Mouse (Mus musculus) adrenal gland, postnatal 4 days (tissue): ENCODE data around the gene Ccnd1. TPM values are rescaled to one million over a fixed set of nuclear protein-coding genes. Genes with fewer than 3 reads are reported as not detected.

Experiments used
- DNase-seq, 2 experiments: peaks; one replicate each; pipeline ENCODE4 v3.0.0; 2021 to 2022; ENCODE audit warnings: low spot score in 2 of 2, mixed read lengths in 2 of 2
- long read RNA-seq, 2 experiments: library from polyadenylated mRNA; stranded (forward); transcript quantifications; one replicate each; pipeline ENCODE4 v2.0.0; 2021
- total RNA-seq, 2 experiments: library from RNA; stranded (reverse); gene quantifications; 2 replicates each; pipeline ENCODE4 v1.2.3; 2021

The Ccnd1 gene
- total RNA-seq, result 100 to 1,000 TPM; 110 to 132 TPM
- long read RNA-seq, experiment 1, transcript Ccnd1-201 (5 exons, 3,740 nt), result major isoform, 13 of 29 reads
- long read RNA-seq, experiment 1, partial matches to known transcripts, result 2 of 29 reads
- long read RNA-seq, experiment 1, other reads (novel, unspliced or antisense), result 14 of 29 reads
- long read RNA-seq, experiment 2, transcript Ccnd1-201 (5 exons, 3,740 nt), result major isoform, 32 of 65 reads
- long read RNA-seq, experiment 2, partial matches to known transcripts, result 0 of 65 reads
- long read RNA-seq, experiment 2, other reads (novel, unspliced or antisense), result 33 of 65 reads

DNA sequence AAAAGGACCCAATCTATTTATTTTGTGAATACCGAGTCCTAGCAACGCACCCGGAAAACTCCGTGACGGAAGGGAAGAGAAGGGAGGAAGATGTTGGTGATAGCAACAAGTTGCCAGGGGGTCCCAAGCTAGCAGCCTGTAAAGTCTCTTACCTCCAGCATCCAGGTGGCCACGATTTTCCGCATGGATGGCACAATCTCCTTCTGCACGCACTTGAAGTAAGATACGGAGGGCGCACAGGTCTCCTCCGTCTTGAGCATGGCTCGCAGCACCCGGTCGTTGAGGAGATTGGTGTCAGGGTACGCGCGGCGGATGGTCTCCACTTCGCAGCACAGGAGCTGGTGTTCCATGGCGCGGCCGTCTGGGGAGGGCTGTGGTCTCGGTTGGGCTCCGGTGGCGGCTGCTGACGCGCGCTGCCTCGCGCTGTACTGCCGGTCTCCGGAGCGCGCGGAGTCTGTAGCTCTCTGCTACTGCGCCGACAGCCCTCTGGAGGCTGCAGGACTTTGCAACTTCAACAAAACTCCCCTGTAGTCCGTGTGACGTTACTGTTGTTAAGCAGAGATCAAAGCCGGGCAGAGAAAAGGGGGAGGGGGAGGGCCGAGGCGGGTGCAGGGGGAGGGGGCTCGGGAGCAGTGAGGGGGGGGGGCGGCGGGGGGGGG, at the start of gene Ccnd1:
Gene Ccnd1, minus strand, starts transcription at position 582 of the 659 bp plus-strand sequence.
- peak in 1 of 2 experiments; percentile 41 for DNase-seq

DNA sequence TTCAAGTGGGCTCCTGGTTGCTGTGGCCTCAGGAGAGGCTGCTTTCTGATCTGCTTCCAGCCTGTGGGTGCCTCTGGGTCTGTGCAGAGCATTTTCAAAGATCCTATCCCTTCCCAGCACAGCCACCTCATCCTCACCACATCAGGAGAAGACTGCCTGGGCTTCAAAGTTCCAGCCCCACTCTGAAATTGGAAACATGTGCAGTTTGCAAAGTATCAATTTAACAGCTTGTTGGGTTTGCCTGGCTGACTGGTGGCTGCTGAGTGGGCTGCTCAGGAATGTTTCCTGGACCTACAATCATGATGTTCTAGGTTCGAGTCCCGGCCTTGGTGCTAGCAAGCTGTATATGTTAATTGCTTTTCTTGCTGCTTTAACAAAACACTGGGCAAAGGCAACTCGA, 49.1 kb upstream of the Ccnd1 start:
- no peak for DNase-seq

DNA sequence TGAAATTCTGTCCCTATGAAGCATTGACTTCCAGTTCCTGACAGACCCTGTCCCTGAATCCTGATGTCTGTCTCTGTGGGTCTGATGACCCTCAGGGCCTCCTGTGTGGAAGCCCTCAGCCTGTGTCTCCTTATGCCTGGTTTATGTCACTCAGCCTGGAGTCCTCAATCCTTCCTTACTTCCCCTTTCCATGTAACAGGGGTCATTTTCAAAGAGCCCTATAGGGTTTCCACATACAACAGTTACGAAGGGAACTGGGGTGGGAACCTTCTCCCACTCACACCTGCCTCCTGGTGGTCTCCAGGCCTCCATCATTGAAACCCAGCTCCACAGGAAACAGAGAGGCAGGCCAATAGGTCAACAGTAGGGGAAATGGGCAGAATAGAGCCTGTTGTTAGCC, 45.4 kb upstream of the Ccnd1 start:
- DNase-seq, result no peak

DNA sequence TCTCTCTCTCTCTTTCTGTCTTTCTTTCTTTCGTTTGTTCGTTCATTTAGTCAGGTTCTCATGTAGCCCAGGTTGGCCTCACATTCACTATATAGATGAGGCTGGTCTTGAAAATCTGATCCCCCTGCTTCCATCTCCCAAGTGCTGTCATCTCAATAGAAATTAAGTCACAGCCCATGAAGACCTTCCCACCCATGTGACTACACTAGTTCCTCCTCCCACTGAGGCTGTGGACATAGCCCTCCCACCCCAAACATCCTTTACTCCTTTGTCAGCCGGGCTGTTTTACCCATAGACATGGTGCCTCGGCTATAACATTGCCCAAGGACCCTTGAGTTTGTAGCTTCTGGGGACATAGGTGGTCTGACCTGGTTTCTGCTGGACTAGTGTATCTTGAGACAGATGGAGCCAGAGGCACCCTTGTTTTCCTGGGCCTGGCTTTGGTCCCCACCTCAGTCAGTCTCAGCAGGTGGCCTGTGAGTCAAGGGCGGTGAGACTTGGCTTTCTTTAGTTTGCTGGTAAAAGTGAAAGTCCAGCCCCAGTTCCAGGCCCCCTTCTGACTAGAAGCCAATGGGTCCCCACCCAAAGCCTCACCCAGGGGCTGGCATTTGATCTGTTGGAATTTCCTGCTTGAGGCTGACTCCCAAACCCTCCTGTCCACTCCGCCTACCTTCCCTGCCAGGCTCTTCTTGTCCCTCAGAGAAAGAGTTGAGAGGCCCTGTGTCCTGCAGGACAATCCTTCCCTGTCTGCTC, 42.8 kb upstream of the Ccnd1 start:
- DNase-seq, result no peak

DNA sequence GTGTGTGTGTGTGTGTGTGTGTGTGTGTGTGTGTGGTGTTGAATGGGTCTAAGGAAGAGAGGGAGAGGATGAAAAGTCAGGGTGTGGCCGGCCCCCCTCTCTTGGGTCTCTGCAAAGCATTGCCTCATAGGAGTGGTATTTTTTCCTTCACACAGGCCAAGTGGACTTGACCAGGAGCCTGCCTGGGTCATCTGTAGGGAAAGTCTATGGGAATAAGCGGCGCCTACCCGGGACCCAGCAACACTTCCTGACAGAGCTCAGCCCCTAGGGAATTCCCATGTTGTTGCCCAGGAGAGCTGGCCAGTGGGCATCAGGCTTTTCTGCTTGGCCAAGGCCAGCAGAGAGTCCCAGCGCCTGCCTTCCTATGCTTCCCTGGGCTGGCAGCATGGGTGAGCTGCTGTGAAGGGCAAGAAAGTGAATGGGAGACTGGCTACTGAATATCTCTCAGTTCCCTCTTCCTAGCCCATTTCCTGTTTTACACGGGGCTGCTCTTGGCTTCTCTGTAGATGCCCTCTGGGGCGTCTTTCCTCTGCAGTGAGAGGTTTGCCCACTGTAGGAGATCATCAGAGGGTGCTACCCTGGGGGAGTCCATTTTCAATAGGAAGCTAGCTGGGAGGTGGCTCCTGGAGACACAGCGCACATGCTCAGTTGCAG, 41.8 kb upstream of the Ccnd1 start:
- DNase-seq, result no peak

DNA sequence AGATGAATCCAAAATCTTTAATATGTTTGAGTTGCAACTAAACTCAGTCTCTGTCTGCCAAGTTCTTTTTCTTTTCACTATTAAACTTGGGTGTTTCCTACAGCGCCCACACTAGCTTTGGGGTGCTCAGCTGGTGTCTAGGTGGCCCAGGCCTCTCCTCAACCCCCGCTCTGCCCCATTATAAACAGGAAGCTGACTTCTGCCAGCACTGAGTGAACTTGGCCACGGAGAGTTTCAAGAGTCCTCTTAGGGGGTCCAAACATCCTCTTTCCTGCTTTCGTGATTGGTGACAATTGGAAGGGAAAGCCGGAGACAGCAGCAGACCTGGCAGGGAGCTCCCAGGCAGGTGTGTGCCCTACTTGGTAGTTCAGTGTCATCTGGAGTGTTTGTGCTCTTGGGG, 40.1 kb upstream of the Ccnd1 start:
- DNase-seq, result no peak

DNA sequence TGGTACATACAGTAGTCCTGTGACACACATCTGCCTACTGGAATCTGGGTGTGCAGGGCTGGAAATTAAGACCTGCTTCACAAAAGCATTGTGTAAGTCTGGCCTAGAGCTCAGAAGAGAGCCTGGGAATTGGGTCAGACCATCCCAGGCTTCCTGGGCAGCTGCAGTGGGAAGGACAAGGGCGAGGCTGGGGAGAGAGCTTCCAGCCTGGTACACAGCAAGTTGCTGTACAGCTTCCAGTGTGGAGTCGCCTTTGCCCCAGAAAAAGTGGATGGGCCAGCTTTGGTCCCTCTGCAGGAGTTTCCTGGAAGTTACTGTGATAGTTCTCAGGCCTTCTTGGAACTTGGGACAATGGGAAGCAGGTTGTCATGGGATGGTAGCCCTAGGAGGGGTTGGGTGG, 37.4 kb upstream of the Ccnd1 start:
- no peak for DNase-seq

DNA sequence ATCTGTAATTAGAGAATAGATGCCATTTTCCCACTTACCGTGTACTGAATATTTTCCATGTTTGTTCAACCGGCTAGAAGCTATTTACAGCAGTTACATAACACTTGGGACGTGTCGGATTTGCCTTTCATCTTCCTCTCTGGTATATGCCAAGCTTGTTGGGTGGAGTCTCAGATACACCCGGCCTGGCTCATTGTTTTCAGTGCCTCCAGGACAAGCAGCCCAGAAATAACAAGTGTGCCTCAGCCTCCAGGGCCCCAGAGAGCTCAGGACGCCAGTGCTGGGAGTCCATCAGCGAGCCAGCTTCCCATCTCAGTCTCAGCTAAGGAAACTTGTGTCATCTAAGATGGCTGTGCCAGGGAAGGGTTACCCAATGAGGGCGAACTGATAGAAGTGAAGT, 33.7 kb upstream of the Ccnd1 start:
- DNase-seq, result no peak

DNA sequence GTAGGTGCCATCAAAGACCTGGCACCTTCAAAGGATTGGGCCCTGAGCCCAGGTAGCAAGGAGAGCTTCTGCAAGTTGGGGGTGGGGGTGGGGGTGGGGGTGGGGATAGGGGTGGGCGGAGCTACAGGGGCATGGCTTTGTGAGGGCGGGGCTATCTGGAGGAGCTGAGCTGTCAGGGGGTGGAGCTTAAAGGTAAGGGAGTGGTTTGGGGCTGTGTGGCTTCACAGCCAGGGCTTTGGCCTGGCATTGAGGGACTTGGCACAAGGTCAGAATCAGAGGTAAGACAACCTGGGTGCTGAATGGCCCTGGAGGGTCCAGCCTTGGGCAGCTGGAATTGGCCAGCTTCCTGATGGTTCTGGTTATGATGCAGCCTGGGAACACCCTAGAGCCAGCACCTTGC, 32.0 kb upstream of the Ccnd1 start:
- no peak for DNase-seq

DNA sequence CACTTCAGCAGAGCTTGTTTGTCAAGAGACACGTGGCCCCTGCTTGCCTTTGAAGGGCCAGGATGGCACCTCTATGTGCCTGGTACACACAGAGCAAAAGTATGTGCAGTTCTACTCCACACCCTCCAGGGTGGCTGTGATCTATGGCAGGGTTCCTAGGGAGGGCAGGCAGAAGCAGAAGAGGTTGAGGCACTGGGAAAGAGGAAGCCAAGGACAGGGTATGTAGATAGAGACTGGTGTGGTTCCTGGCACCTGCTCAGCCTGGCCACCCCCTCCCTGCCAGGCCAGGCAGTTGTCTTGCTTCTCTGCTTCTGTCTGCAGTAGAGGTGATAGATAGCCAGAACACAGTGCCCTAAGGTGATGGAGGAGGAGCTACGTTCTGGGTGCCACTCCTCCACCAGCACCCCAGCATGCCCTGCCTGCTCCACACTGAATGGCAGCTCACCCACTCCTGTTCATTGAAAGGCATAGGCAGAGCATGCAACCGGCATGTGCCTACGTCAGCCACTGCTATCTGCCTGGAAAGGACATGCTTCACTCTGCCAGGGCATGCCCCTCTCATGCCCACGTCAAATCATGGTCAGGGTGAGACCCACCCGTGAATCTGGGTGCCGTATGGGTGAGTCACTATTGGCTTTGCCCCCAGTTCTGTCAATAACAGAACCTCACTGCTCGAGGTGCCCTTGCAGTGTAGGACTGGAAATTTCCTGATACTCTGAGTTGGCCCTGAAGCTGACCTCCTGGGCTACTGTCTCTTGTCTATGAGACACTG, 31.5 kb upstream of the Ccnd1 start:
- no peak for DNase-seq

DNA sequence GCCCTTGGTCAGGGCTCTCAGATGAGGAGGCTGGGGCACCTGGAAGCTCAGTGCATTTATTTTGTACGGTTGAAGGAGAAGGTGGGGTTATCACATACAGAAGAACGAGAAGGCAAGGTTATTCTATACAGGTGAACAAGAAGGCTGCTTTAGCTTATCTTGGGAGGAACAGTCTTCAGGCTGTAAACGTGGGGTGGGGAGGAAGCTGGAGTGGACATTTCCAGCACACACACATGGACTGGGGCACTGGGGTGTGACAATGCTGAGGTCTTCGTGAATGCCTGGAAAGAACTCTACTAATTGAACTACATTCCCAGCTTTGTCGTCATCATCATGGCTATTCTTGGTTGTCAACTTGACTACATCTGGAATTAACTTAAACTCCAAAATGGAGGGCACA, 26.2 kb upstream of the Ccnd1 start:
- DNase-seq, result no peak

DNA sequence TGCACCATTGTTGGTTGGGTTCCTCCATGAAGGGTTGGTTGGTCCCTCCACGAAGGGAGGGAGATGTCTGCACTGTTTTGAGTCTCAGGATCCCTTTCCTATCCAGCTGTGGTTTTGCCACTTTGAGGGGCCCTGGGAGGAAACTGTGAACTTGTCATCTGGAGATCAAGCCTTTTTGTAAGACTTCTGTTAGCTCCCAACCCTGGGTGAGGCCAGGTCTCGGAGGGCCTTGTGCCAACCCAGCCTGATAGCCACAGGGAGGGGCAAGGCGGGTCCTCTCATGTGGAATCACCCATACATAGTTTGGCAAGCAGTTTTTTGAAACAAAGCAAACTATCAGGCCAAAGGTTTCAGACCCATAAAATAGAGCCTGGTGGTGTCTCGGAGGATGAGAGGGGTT, 24.6 kb upstream of the Ccnd1 start:
- no peak for DNase-seq

DNA sequence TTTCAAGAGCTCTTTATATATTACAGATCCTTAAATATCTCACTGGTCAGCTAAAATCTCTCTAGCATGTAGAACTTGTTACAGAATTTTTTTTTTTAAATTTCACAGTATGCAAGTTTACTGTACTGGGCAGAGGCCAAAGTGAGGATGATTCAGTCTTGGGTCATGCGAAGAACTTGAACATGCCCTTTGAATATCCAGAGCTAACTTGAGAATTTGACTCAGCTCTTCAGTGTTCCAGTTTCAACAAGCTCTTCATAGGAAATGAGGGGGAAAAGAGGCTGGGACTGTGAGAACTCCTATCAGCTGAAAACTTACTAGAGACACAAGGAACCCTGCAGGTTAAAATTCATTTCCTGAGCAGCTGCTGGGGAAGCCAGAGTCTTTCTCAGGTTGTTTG, 24.2 kb upstream of the Ccnd1 start:
- no peak for DNase-seq

DNA sequence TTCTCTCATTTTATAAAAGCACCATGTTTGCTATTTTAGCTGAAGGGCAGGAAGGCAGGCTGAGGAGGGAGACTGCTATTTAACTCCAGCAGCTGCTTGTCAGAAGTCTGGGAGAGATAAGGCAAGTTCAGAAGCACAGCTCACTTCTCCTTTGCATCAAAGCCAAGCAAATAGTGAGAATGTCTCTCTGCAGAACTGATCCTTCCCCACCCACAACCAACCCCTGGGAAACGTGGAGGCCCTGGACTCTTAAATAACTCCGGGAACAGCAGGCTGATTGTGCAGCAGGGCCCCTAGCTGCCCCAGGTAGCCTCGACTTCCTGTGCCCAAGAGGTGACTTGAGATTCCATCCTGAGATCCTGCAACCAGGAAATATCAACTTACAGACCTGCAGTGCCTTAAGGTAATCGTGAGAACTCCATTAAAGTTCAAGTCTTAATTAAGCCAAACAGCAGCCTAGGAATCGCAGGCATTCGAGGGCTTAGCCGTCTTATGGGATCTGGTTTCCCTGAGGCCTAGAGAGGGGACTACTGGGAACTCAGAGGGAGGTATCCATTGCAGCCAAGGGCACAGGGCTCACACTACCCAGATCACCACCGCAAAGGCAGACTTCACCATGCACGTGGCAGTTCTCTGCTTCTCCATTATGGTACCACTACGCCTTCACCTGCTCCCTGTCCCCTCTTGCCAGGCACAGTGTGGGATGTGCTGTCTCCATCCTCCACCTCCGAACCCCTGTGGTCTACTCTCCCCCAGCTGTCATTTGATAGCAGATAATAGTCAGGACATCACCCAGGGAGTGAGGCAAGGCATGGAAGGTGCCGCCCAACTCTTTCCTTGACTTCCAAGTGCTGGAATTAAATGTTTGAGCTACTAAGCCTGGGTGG, 19.0 kb upstream of the Ccnd1 start:
- DNase-seq, result no peak

DNA sequence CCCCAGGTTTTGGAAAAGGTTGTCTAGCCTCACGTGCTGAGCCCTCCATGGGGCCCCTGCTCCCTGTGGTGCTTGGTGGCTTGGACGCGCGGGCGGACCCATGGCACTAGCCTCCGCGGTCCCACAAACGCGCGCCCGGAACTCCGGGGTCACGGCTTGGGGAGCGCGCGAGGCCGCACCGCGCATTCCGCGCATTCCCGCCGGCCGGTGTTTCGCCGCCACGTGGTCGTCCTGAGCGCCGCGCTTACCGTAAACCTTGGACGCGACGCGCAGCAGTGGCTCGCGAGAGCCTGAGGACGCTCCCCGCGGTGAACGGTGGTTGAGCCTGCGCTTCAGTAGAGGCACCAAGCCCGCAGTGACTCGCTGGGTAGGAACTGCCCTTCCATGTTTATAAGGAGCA, 3.5 kb upstream of the Ccnd1 start:
- no peak for DNase-seq

DNA sequence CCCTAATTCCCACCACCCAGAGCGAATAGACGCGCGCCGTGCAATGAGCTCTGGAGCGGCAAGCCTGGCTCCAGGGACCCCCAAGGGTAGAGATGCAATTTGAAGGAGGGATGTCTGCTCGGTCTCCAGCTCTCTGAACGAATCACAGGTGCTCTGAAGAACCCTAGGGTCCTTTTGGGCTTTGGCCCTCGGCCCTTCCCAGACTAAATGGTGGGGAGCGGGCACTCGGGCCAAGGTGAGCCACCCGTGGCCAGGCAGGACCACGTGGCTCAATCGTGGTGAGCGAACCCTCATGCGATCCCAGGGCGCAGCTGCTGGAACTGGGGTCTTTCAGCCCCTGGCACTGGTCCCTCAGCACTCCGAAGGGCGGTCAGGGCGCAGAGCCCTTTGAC, 3.0 kb upstream of the Ccnd1 start:
- DNase-seq, result no peak

DNA sequence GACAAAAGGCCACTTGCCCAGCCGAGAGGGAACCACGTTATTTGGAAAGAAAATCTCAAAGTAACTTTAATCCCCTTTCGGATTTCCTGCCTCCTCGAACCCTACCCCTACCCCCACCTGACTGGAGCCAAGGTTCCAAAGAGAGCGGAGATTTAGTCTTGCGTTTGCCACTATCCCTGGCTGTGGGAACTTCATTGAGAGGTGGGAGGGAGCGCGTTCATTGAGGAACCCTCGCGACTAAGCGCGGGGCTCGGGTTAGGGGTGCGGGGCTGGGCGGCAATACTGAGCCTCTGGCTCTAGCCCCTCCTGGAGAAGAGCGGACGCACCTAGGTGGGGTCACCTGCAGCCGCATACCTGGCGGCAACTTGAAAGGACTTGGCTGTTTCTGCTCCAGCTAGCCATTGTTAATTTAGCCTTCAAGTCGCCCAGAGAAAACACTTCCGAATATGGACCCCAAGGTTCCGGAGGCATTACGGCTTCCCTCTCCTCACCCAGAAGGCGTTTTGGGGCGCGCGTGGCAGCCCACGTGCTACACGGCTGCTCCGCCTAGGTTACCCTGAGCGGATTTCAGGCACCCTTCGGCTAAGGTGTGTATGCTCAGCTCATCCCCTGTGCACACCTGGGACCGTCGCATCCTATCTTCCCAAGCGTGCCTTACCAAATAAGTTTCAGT, 2.5 kb upstream of the Ccnd1 start:
- no peak for DNase-seq

DNA sequence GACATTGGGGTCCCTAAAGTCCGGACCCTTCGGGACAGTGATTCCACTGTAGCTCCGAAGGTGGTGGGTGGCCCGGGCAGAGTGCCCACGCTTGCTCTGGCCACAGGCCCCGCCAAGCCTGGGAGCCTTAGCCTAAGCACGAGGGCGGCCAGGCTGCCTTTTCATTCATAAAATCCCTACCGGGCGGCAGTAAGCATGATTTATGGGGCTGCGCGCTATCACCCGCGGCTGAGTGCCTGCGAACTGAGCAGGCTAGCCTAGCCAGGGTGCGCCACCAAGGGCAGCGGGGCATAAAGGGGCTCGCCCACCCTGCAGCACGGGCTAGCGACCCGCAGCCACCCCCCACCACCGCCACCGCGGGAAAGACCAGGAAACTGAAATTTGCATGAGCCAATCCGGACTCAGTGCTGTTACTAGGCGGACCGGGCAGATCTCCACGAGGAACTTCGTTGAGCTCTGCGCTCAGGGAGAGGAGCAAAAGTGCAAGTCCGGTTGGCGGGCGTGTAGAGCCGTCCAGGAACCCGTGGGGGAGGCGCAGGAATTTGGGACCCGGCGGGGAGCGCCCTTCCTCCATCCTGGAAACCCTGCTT, 1.6 kb upstream of the Ccnd1 start:
- DNase-seq, result peak; percentile 50 to 83

DNA sequence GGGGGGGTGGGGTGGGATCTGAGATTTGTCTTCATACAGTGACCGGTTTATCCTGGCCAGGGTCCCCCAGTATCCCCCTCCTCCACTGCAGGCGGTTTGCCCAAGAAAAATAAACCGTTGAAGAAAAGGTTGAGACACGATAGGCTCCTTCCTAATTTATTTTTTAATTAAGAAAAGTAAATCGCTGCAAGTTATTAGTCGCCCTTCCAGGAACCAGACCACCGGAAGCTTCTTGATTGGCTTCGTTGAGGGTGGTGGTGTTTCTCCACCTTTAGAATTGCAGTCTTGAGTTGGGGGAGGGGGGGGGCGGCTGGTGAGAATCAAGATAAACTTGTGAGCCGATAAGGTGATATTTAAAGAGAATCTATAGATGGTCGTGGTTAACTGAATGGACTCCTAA, 860 bp upstream of the Ccnd1 start:
- DNase-seq, result no peak
